Mouse (Mus musculus): ENCODE data around the gene Dzip1.

DNA sequence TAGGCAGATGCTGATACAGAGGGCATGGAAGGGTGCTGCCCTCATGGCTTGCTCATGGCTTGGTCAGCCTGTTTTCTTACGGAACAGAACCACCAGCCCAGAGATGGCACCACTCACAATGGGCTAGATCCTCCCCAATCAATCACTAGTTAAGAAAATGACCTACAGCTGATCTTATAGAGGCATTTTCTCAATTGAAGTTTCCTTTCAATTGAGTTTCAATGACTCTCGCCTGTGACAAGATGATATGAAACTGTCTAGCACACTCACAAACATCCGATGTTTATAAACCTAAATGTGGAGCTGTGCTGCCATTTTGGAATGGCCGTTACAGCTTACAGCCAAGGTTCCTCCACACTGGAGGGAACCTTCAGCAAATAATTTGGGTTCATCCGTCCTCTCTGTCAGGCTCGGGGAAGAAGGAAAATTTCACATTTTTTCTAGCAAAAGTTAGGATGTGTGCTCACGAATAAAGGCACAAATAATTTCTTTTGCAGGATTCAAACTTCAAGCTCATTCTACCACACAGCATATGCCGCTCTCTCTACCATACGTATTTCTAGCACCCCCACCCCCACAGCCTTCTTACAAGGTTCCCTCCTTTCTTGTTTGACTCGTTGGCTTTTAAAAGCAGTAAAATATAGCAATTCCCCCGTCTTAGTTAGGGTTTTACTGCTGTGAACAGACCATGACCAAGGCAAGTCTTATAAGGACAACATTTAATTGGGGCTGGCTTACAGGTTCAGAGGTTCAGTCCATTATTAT is 95.7 kb downstream of the Dzip1 start:
- TF ChIP-seq ZC3H11A (IDR thresholded peaks at IDR 0.05; ENCODE audit: low read depth, low read length) (no peak), POLR2A (IDR thresholded peaks at IDR 0.05; ENCODE audit: low read depth, low read length) (no peak), EP300 (IDR thresholded peaks at IDR 0.05; ENCODE audit: low read length) (no peak), NELFE (IDR thresholded peaks at IDR 0.05; ENCODE audit: low read depth, low read length) (no peak)

All from CH12.LX (cell line).